Mouse (Mus musculus): Measurements from ENCODE around the gene 4933430I17Rik.

Gene 4933430I17Rik

DNA sequence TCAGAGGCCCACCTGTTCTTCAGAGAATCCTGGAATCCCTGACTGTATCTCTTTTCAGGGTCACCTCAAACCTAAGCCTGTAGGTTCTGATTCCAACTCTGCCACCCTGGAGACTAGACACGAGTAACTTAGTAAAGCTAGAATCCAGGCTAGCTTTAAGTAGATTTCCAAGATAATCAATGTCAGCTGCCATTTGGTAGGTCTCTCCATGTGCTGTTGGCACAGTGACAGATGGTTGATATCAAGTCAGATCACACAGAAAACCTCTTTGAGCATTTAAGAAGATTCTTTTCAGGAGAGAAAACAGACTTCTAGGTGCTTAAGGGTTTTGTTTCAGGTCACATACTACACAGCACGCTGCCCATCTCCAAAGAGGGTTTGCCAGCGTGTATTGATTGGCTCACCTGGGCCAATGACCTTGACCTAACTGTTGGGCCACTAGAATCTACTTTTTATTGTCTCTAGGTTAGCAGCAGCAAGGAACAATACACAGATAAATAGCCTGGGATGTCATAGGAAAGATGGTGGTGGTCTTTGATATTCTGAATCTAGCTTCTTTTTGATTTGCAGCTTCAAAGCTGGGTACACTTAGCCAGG is 21.7 kb upstream of the 4933430I17Rik start, which contains the start of gene Hdhd3:
Gene Hdhd3 (minus strand): TSS at position 94 of the 597 bp plus-strand sequence.
- no peak for DNase-seq (ENCODE audit: low read depth, low spot score)

DNA sequence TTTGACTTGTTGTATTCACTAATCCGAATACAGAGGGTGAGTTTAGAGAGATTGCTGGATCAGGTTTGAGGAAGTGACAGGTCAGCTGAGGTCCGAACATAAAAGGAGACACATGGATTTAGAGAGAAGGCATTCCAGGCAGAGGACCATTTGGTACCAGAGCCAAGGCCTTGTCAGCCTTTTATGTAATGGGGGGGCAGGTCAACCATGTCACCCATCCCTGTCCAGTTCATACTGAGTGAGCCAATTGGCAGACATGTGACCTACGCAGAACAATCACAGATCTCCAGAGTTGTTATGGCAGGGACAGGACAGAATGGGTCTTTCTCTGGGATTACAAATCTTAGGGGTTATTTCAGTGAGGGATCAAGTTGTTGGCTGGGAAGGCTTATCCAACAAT is 19.2 kb upstream of the 4933430I17Rik start:
- DNase-seq (ENCODE audit: low read depth, low spot score), result no peak

DNA sequence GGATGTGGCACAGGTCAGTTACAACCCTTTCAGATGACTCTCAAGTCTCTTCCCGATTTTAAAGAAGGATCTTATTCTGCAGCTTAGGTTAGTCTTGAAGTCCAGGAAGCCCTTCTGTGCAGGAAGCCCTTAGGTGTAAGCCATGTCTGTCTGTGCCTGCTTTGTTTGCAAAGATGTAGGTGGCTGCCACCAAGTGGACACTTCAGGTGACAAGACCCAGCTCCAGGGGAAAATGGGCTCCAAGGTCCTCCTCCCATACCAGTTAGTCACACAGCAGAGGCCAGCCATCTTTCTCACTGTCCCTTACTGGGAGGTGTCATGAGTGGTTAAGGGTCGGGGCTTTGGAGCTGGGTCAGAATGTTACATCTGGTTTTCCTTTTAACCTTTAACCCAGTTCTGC is 18.4 kb upstream of the 4933430I17Rik start:
- DNase-seq (ENCODE audit: low read depth, low spot score), result no peak

DNA sequence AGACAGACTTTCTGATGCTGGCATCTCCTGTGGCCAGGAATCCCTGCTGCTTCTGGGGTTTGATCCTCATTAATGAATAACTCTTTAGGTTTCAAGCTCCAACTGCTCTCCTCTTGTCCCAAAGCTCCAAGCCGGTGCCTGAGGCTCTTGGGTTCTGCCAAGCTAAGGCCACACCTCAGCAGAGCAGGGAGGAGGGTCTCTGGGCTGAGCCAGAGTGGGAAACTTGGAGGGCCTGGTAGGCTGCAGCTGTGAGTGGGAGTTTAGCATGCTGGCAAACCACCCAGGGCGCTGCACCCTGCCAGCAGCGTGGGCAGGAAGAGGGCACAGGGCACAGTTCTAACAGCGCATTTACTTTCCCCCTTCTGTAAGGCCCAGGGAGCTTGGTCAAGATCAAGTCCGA is 16.3 kb upstream of the 4933430I17Rik start:
- no peak for DNase-seq (ENCODE audit: low read depth, low spot score)

DNA sequence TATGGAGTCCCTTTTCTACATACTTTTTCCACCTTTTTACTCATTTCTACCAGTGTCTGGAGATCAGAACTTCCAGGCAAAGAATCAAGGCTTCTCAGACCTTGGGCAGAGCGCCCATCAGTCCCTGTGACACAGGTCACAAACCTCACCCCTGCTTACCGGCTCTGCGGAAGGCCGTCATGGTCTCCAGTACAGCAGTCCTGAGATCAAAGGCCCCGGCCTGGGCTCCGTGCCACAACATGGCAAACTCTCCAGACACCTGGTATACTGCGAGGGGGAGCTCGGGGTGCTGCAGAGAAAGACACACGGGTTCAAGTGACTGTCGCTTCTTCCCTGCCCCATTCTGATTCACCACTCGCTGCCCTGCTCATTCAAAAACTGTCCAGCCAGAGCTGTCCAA is 15.2 kb upstream of the 4933430I17Rik start:
- no peak for DNase-seq (ENCODE audit: low read depth, low spot score)

DNA sequence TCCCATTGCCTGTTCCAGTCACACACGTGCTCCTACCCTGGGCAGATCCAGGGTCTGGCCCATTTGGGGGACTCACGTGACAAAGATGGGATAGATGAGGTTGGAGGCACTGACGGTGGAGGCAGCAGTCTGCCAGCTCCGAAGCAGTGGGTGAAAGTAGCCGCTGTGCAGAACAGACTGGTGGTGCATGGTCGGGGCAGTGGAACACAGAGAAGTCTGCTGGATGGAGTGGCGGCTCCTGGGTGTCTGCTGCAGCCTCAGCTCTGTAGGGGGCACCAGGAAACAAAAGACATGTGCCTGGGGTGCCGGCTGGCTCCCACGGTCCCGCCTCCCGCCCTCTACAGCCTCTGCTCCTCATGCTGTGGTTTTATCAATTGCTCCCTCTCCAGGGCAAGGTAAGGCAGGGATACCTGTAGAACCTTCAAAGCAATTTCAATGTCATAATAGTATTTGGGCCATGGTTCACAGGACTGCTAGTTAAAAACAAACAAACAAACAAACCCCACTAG is 11.1 kb upstream of the 4933430I17Rik start:
- no peak for DNase-seq (ENCODE audit: low read depth, low spot score)

DNA sequence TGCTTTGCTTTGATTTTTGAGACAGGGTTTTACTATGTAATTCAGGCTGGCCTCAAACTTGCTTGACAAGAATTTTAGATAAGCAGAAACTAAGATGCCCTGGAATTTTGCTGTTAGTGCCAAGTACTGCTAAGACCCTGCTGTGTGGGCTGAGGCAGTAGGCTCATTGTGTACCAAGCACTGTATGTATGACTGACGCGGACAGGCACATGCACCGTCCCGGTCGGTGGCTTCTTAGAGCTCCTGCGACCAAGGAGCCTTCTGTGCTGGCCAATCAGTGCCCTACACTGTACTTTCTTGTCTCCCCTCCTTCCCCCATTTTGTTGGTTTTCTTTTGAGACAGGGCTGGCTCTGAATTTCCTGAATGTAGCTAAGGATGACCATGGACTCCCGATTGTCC is 10.2 kb upstream of the 4933430I17Rik start:
- DNase-seq (ENCODE audit: low read depth, low spot score), result no peak

DNA sequence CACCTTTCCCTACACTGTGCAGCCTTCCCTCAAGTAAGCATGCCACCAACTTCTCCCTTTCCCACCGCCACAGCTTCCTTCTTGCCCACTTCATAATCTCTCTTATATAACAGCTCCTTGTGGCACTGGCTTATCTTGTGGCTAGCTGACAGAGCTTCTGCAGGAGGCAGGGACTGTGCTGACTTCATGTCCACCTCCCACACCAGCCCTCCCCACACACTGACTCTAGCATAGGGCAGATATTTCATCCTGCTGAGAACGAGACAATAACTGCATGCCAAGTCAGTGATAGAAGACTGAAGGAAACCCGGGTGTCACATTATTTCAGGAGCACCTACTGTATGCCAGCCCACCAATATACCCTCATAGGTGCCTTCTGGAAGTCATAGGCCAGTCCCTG is 9.7 kb upstream of the 4933430I17Rik start:
- no peak for DNase-seq (ENCODE audit: low read depth, low spot score)

DNA sequence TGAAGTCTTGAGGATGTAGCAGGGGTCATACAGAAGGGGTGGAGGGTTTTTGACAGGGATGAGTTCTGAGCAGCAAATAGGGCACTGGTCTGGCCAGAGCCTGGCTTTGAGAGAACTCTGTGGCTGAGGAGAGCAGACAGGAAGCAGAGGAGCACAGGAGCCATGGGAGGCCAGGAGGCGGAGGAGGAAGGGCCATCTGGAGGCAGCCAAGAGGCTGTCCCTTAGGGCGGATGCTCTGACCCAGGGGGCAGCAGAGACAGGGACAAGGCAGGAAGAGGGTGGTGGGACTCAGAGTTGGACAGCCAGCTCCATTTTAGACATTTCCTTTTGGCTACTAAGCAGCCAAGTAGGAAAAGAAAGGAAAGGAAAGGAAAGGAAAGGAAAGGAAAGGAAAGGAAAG is 9.1 kb upstream of the 4933430I17Rik start:
- no peak for DNase-seq (ENCODE audit: low read depth, low spot score)

DNA sequence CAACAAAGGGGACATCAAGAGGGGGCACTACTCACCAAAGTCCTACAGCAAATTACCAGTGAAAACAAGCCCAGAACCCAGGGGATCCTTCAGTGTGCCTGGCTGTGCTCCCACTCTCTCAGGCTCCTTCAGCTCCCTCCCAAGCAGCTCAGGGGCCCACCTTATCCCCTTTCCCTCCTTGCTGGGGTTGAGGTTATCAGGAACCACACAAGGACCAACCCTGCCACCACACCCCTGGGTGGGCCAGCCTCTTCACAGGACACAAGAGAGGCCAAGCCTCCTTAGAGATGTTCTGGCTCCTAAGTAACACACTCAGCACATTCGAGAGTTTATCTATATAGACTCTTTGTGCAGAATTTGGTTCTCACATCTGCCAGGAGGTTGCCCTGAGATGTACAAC is 8.6 kb upstream of the 4933430I17Rik start:
- DNase-seq (ENCODE audit: low read depth, low spot score), result no peak

DNA sequence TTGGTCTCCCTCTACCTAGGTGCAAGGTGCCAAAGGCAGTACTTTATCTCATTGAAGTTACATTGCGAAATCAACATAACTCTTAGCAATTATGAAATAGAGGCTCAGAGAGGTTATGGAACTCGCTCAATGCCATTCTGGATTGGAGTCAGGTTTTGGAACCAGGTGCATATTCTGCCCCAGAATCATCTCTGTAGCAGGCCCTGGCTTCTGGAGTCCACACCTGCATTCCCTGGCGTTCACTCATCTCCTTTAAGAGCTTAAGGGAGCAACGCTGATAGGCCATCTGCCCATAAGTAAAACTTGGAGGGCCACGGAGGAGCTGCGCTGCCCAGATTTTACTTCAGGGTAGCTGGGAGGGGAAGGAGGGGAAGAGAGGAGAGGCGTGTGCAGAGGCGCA is 8.1 kb upstream of the 4933430I17Rik start:
- DNase-seq (ENCODE audit: low read depth, low spot score), result no peak

DNA sequence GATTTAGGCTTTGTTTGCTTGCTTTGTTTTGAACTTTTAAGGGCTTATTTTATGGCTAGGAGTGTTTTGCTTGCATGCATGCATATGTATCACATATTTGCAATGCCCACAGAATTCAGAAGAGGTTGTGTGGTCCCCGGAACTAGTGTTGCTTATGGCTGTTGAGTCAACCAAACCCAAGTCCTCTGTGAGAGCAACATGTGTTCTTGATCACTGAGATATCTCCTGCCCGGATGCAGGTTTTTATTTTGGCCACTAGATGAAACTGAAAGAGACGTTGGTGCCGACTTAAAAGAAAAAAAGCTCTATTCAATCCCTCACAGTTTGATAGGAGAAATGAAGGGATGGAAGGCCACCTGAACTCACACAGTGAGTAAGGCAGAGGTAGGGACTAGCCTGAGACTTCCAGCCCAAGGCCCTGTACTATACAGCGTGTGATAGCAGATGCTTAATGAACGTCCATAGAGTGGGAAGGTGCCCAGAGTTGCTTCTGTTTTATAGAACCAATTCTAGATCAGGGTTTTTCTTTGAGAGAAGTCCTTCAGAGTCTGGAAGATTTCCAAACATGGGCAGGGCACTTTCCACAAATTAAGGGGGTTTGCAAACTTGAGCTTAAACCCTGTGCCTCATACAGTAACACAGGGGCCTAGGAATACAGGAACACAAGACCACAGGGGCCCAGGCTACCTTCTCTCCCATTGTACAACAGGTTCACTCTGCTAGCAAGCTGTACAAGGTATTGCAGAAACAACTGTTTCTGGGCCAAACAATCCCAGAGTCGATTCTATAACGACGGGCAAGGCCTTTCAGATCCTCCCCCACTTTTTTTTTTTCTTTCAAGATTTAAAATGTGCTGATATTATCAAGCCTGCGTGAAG is 7.4 kb upstream of the 4933430I17Rik start:
- DNase-seq (ENCODE audit: low read depth, low spot score), result no peak

DNA sequence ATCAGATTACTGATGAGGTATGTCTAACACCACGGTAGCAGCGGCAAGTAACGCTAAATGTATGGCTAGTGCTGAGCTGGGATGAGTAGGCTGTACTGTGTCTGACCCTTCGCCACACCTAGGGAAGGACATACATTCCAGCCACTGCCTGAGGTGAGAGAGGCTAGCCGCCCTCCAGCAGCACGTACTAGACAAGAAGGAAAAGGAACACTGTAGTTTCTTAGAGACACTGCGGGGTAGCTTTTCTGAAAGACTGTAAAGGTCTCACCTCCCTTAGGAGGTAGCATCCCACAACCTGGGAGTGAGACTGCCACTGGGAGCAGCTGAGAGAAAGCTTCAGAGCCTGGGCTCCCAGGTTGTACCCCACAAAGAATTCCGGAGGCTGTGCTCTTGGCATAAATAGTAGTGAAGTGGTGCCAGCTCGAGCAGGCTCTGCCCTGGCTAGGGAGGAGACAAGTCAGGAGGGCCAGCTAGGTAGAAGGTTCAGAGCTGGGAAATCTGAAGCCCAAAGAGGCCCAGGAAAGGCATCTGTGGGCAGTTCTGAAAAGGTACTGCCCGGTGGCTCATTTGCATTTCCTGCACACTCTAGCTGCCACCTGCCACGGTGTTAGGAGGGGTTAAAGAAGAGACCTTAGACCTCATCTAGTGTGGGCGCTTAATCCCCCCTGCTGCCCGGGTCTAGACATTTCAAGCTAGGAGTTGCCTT is 6.6 kb upstream of the 4933430I17Rik start:
- no peak for DNase-seq (ENCODE audit: low read depth, low spot score)

DNA sequence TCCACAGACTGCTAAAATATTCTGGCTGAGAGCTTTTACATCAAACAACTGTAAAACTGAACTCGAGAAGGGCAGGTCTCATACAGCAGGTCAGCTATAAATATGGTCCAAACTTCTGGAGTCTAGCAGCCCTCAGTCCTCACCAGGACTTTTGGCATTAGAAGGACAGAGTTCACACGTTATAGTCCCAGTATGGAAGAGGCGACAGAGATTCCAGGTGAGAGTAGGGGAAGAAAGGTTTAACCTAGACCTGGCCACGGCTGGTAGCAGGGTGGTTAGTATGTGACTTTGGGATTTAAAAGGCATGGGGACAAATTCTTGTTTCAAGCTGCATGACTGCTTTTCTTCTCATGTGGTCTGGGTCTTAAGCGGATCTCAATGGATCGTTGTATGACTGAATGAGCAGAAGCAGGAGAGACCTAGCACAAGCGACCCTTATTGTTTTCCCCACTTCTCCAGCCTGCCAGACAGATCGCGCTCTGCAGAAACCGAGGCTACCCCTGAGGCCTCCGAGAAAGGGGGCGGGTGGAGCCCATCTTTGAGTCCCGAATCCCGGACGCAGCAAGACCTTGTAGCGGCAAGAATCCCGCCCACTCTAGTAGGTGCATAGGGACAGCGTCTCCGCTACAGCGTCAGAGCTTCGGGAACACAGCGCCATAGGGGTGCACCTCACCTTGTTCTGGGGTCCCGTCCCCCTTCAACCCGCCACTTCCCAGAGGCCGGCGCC is 5.9 kb upstream of the 4933430I17Rik start:
- no peak for DNase-seq (ENCODE audit: low read depth, low spot score)

DNA sequence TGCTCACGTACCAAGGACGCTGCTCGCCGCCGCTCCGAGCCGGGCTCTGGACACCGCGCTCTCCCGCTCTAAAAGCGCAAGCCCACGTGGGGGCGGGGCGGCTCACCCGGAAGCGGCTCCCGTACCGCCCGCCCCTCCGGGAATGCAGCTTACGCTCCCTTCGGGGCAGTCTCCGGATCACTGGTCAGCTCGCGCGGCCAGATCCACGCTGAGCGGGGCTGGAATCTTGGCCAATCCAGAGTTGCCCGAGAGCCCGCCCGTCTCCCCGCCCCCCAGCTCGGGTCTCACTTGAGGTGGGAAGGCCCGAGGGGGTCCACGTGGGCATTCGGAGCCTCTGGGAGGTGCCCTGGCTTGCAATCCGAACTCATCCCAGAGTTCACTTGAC is 5.3 kb upstream of the 4933430I17Rik start, which contains the start of gene Alad:
Gene Alad (minus strand): TSS at position 70 of the 385 bp plus-strand sequence.
- peak; percentile 89 for DNase-seq (ENCODE audit: low read depth, low spot score)

DNA sequence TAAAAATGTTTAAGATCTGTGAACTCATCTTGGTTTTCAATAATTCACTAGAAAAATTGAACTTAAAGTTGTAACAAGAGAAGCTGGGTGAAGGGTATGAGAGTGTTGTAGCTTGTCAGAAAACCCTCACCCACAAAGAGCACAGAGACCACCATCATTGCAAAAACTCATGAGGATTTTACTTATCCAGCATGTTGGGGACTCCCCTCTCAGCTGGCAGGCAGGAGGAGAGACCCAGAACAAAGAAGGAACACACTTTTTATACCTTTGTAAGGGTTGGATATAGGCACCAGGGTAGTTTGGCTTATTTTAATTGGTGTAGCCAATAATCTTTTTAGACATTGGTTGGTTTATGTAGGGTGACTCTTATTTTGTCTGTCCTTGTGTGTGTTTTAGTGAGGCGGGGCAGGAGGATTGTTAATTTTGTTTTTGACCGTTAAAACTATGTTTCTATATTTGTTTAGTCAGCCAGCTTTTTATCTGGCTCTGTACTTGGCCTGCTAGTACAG is 4.2 kb upstream of the 4933430I17Rik start:
- DNase-seq (ENCODE audit: low read depth, low spot score), result no peak

DNA sequence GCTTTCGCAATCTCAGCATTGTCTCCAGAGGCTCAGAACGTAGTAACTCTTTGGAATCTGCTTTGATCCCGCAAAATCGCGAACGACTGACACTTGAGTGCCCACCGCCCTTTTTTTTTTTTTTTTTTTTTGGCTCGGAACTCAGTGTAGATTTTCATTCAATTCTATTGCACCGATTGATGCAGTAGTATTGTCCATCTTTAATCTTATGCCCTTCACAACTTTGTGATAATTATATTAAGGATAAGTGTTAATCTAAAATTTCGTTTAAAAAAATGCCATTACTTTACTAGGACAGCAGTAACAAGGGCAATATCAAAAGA is 281 bp downstream of the 4933430I17Rik start:
- DNase-seq (ENCODE audit: low read depth, low spot score), result no peak

DNA sequence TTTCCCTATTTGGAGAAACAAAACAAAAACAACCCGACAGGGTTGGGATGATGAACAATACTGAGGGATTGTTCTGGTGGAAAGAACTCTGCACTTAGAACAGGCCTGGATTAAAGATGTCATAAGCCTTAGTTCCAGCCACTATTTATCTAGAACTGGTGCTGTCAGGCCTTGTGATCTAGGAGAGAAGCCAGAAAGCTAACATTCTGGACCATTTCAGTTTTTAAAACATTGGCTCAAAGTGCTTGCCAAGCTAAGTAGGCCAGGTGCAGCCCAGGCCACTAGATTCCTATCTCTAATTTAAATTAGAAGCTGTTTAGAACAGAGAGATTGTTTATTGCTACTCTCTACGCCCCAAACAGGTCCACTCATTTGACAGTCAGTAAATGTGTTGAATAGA is 1.1 kb downstream of the 4933430I17Rik start:
- DNase-seq (ENCODE audit: low read depth, low spot score), result no peak

DNA sequence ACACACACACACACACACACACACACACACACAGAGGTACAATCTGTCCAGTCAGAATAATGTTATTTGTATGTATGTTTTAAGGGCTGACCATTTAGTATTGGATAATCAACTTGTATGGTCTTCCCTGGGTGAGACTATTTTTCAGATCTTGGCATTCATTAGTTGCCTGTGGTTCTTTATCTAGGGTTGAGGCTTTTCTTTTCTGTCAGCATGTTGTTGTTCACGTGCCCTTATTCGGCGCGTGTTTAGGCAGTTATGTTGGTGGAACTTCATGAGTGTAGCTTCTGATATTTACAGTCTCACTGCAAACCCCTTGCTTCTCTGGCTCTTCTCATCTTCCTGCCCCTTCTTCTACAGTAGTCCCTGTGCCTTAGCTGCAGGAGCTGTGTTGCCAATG is 2.5 kb downstream of the 4933430I17Rik start:
- no peak for DNase-seq (ENCODE audit: low read depth, low spot score)

DNA sequence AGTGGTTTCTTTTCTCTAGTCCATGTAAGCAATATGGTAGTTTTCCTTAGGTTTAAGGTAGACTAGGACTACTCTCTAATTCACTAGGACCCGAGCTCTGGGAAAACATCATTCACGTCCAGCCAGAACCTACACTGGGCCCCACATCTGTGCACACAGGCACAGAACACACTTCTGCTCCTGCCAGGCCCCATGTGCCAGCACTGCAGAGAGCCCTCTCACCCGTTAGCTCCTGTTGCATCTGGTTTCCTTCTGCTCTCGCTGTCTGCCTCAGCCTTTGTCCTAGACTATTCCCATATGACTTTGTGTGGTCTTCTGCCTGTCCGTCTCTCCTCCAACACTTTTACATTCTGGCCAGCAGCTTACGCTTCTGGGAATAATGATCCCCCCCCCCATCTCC is 8.6 kb downstream of the 4933430I17Rik start:
- no peak for DNase-seq (ENCODE audit: low read depth, low spot score)

DNA sequence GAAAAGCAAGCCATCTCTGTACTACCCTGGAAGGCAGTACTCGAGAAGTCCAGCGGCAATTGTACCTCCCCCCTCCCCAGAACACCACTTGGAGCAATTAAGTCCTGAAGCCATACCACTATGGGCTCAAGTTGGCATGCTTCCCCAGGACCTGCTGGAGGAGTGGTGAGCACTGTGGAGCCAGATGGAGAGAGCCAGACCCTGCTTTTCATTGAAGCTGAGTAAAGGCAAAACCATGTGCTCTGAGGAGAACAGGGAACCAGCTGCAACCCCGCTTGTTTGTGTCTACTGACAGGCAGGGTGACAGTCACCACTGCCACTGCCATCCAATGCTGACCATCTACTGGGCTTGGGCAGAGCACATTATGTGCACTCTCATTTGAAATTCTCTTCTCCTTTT is 16.6 kb downstream of the 4933430I17Rik start:
- DNase-seq (ENCODE audit: low read depth, low spot score), result no peak

DNA sequence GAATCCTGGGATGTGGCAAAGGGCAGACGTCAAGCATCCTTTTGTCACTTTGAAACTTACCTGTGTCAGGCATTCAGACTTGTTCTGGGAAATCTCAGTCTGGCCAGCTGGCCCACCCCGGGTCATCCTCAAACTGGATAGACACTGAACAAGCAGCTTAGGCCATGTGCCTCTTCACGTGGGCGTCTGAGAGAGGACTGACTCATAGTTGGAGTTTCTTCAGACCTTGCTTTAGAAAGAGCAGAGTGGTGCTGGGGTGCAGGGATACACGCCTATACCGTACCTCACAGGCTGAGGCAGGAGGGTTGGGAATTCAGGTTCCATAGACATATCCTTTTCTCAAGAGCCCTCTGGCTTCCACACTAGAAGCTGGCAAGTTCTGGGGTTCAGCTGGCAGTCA is 18.6 kb downstream of the 4933430I17Rik start:
- no peak for DNase-seq (ENCODE audit: low read depth, low spot score)

Measured in forelimb bud, embryonic 11.5 days (tissue).